Mouse (Mus musculus) right cerebral cortex, postnatal 36 days (tissue): Measurements from ENCODE around the gene Smad9.
"Not testable (repeated sequence)": the region's sequence is repeated elsewhere in the genome, so short reads cannot be mapped to it uniquely, and the experiment has no call there.

Source experiments
- DNase-seq, 2 experiments: peaks; one replicate each; pipeline ENCODE4 v3.0.0; 2022; ENCODE audit warnings: low spot score in 2 of 2, mixed read lengths in 1 of 2

Smad9 gene

GRCm38 (mm10) chr3:54757446-54757845, 2.1 kb downstream of the Smad9 start:
- DNase-seq, result no peak

DNA sequence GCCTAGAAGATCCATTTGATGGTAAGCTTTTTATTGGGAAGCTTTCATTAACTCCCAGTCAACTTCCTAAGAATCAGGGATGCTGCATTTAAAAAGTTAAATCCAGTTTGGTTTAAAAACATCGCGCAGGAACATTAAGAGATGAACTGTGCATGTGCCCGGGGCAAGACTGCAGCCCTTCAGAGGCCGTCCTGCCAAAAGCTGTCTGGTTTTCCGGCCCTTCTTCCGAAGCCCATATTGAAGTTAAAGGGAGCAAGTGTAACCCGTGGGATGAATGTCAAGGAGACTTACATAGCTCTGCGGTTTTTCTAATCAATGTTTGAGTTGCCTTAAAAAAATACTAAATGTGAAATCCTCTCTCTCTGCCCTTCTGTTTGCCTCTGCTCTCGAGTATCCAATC, 3.8 kb downstream of the Smad9 start:
- DNase-seq, result no peak

- DNase-seq, result no peak
Measured at GRCm38 (mm10) chr3:54760321-54761115, 5.1 kb downstream of the Smad9 start.

- no peak for DNase-seq
Measured at GRCm38 (mm10) chr3:54761258-54761657, 5.9 kb downstream of the Smad9 start.

GRCm38 (mm10) chr3:54764418-54764817, 9.0 kb downstream of the Smad9 start:
- peak; percentile 7 to 31 for DNase-seq

GRCm38 (mm10) chr3:54765521-54765920, 10.1 kb downstream of the Smad9 start:
- DNase-seq, result not testable (repeated sequence)

GRCm38 (mm10) chr3:54766034-54766433, 10.7 kb downstream of the Smad9 start:
- DNase-seq, result no peak

DNA sequence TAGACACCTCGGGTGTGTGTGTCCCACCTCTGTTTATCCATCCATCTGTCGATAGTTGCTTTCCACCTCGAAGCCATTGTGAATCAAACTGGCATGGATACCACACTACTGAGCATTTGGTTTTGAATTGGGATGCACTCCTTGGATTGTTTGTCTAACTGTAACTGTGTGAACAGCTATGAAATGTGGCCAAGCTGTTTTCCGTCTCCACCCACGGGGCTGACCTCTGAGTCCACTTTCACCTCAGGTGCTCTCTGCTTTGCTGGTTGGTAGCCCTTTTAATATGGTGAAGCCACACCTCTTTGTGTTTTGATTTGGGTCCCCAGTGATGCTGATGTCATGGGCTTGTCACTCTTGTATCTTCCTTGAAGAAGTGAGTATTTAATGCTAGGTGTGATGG, 11.4 kb downstream of the Smad9 start:
- no peak for DNase-seq

DNA sequence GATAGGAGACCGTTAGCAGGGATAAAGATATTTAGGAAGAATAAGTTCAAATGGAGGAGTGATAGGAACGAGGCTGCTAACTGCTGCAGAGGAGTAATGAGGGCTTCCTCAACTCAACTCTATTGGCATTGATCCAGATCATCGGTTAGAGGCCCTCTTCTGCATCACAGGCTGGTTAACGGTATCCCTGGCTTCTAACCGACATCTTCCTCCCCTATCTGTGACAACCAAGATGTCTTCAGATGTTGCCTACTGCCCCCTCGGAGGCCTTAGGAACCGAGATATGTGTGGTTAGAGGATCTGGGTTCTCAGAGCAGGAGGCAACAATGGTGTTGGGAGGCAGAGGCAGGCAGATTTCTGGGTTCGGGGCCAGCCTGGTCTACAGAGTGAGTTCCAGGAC, 13.2 kb downstream of the Smad9 start:
- DNase-seq, result no peak

DNA sequence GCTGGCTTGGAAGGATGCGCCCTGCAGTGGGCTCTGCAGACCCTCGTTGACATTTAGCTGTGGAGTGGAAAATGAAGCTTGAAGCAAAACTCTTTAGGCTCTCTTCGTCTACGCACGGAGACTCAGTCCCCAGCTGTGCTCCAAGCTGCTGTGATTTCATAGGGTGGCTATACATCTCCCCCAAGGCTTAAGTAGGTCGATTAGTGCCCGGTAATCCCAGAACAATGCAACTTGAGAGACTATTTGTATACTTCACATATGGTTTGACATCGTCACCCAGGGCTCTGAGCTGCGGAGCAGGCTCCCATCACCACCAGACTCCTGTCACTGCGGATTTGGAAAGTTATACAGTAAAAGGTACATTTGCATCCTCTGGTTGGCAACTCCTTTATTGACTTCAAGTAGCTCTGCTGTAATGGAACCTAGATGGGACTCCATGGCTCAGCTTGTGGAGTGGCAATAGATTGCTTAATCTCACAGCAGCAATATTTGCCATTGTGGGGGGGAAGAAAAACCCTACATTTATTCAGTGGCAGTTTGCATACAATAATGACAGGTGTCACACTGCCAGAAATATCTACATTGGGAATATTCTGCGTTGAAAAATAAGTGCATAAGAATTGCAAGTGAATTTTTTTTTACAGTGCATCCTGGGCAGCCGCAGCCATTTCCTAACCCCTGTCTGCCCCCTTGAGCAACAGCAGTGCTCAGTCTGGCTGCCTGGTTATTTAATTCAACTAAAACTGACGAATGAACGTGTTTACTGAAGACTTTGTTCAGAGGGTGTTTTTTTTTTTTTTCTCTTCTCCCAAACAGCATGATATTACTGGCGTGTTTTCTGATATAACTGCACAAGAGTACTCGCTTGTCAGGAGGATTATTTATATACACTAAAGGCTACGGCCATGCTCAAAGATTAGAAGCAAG, 14.2 kb downstream of the Smad9 start:
- DNase-seq, result no peak

- no peak for DNase-seq
Measured at GRCm38 (mm10) chr3:54773613-54774012, 18.2 kb downstream of the Smad9 start.

GRCm38 (mm10) chr3:54775989-54776631, 20.7 kb downstream of the Smad9 start:
- DNase-seq, result no peak

GRCm38 (mm10) chr3:54790601-54791000, 35.2 kb downstream of the Smad9 start:
- no peak for DNase-seq

- DNase-seq, result no peak
Measured at GRCm38 (mm10) chr3:54791822-54792677, 36.7 kb downstream of the Smad9 start.

DNA sequence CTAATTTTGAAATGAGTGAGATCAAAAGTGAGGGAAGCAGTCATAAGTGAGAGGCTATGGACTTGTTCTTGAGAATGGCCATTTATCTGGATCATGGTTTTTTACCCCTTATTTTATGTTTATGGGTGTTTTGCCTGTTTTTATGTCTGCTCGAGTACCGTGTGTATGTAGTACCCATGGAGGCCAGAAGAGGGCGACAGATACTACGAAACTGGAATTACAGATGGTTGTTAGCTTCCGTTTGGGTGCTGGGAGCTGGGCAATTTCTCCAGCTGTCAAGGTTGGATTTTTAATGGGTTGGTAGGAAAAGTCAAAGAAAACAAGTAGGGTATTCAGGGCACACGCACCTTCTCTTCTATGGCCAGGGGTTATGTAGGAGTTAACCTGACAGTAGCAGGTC, 38.4 kb downstream of the Smad9 start:
- no peak for DNase-seq

- DNase-seq, result no peak
Measured at GRCm38 (mm10) chr3:54795379-54795778, 40.0 kb downstream of the Smad9 start.

DNA sequence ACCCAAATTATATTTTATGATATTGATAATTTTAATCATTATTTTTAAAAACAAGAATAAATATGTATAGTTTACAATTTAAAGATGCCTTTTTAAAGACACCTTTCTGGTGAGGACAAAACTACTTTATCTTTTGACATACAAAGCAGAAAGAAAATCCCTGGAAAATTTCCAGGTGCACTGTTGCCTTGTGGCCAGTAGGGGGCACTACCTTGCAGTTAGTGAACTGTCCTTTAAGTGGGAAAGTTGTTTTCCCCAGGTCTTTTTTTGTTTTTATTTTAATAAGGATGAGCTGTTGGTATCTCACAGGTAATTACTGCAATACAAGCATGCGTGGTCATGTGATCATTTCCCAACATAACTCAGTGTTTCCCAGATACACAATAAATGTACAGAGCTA, 40.4 kb downstream of the Smad9 start:
- DNase-seq, result no peak

- peak; percentile 22 to 23 for DNase-seq
Measured at GRCm38 (mm10) chr3:54797211-54797610, 41.8 kb downstream of the Smad9 start.

- no peak for DNase-seq
Measured at GRCm38 (mm10) chr3:54803713-54804112, 48.3 kb downstream of the Smad9 start.

GRCm38 (mm10) chr3:54807061-54807661, 51.8 kb downstream of the Smad9 start:
- peak in 1 of 2 experiments; percentile 24 for DNase-seq
